In the genomic region with DNA sequence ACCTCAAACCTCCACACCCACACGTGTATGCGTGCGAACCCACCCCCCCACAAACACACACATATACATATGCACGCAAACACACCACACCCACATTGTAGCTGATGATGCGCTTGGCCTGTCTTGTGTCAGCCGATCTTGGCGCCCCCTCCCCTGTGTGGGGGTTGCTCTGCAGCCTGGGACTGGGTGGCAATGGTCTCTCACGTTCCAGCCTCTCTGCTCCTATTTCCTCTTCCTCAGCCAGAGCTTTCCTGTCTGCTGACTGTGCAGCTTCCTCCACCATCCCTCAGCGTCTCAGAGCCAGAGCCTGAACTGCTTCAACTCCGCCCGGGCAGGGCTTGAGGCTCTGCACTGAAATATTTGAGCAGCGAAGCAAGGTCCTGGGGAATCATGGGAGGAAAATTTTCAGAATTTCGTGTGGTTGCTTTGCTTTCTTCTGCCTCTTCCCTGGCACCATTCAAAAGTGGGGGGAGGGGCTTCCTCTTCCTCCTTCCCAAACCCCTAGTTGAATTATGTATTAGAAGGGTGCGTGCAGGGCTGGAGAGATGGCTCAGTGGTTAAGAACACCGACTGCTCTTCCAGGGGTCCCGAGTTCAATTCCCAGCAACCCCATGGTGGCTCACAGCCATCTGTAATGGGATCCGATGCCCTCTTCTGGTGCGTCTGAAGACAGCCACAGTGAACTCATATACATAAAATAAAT, we compare ENCODE assay signal across 8 mouse cellular contexts. TPM values are rescaled to one million over a fixed set of nuclear protein-coding genes. Genes with fewer than 3 reads are reported as not detected.
DNase-seq lines count a peak whose midpoint lies in the region; ATAC-seq and TF ChIP-seq lines count a peak whose summit lies in the region.

No protein-coding gene starts in this region.

- intact Hi-C loops in heart, adult 2 months (cut with DNase I): loop anchor here (5.0 kb wide), 2 partner anchors 35 to 65 kb away; no protein-coding TSS in a partner anchor

- ATAC-seq in lung, embryonic 16.5 days (ENCODE audit: low read depth): peak; percentile 80
- ATAC-seq in stomach, embryonic 16.5 days (ENCODE audit: insufficient read depth, low FRiP score): peak; percentile 54; the same call in 1 of the 2 replicates

- TF ChIP-seq CTCF in heart, adult 2 months (IDR thresholded peaks at IDR 0.05): peak; percentile 32

- H3K4me2 ChIP-seq in lung, embryonic 16.5 days (ENCODE audit: low read depth, low read length): 0 out of 2 replicates have a peak overlapping the region, but pooled peaks have one; percentile 2
- 0 out of 2 replicates have a peak overlapping the region, but pooled peaks have one; percentile 2 for H3K4me2 ChIP-seq in stomach, embryonic 16.5 days (ENCODE audit: low read depth, low read length)

- TF ChIP-seq EP300 in heart, adult 2 months (IDR thresholded peaks at IDR 0.05; ENCODE audit: insufficient read depth, low read depth, low read length): no peak

- H3K27me3 ChIP-seq in lung, embryonic 16.5 days (ENCODE audit: control insufficient read depth, insufficient read depth, low read depth, low read length): no peaks in the 10 kb centered on the region
- no peaks in the 10 kb centered on the region; the same call in 1 of the 2 replicates for H3K27me3 ChIP-seq in heart, adult 2 months (ENCODE audit: control insufficient read depth, insufficient read depth, low read length)
- no peaks in the 10 kb centered on the region for H3K27me3 ChIP-seq in stomach, embryonic 16.5 days (ENCODE audit: control insufficient read depth, insufficient read depth, low read length)

- TF ChIP-seq POLR2A in heart, adult 2 months (IDR thresholded peaks at IDR 0.05; ENCODE audit: insufficient read depth, low read depth, low read length): no peak

- H3K9me3 ChIP-seq in lung, embryonic 16.5 days (ENCODE audit: control insufficient read depth, low read length): no peaks in the 10 kb centered on the region
- H3K9me3 ChIP-seq in stomach, embryonic 16.5 days (replicated peaks; ENCODE audit: control insufficient read depth, low read length): no peaks in the 10 kb centered on the region

- DNase-seq in lung, postnatal 14 days: no peak
- DNase-seq in heart, adult 2 months: peak; percentile 30 to 36
- DNase-seq in kidney, postnatal 4 days: peak; percentile 30 to 51
- no peak for DNase-seq in urinary bladder, postnatal 10 days (ENCODE audit: low spot score)
- no peak for DNase-seq in layer of hippocampus, adult 18-20 months (ENCODE audit: low spot score in 2 of 2)
- no peak for DNase-seq in right cerebral cortex, postnatal 14 days

- no peak overlapping the region for H3K9ac ChIP-seq in lung, embryonic 16.5 days (ENCODE audit: low read length)
- H3K9ac ChIP-seq in heart, adult 2 months (ENCODE audit: low read depth, low read length): no peak overlapping the region
- H3K9ac ChIP-seq in stomach, embryonic 16.5 days (ENCODE audit: low read length): no peak overlapping the region

- no peaks in the 10 kb centered on the region for H3K36me3 ChIP-seq in lung, embryonic 16.5 days (ENCODE audit: control insufficient read depth, insufficient read depth, low read length)
- H3K36me3 ChIP-seq in heart, adult 2 months (ENCODE audit: control insufficient read depth, insufficient read depth, low read length): no peaks in the 10 kb centered on the region
- H3K36me3 ChIP-seq in stomach, embryonic 16.5 days (ENCODE audit: control insufficient read depth, insufficient read depth, low read length): no peaks in the 10 kb centered on the region

- H3K4me1 ChIP-seq in lung, embryonic 16.5 days (replicated peaks; ENCODE audit: control insufficient read depth, insufficient read depth, low read length): no peaks in the 10 kb centered on the region
- no peaks in the 10 kb centered on the region for H3K4me1 ChIP-seq in heart, adult 2 months (ENCODE audit: control insufficient read depth, insufficient read depth, low read length)
- no peaks in the 10 kb centered on the region for H3K4me1 ChIP-seq in stomach, embryonic 16.5 days (ENCODE audit: control insufficient read depth, insufficient read depth, low read length)

- no peaks in the 10 kb centered on the region for H3K79me2 ChIP-seq in heart, adult 2 months (replicated peaks; ENCODE audit: control insufficient read depth, insufficient read depth, low read length)

- no peak overlapping the region for H3K4me3 ChIP-seq in lung, embryonic 16.5 days (ENCODE audit: low read length)
- H3K4me3 ChIP-seq in heart, adult 2 months: peak overlapping the region; percentile 10; the same call in 1 of the 2 replicates
- no peak overlapping the region for H3K4me3 ChIP-seq in stomach, embryonic 16.5 days (replicated peaks; ENCODE audit: low read length)

- WGBS in lung, embryonic 16.5 days: 64% methylated on average over 18 of the region's 18 CpGs
- WGBS in heart, adult 2 months: 44% methylated on average over 18 of the region's 18 CpGs
- 66% methylated on average over 18 of the region's 18 CpGs for WGBS in stomach, embryonic 16.5 days

- no peak overlapping the region for H3K27ac ChIP-seq in lung, embryonic 16.5 days (ENCODE audit: low read length)
- no peak overlapping the region for H3K27ac ChIP-seq in heart, adult 2 months
- no peak overlapping the region for H3K27ac ChIP-seq in stomach, embryonic 16.5 days (ENCODE audit: low read length)

RNA-seq across cellular contexts. Expression of a gene that starts 28.1 kb away (rescaled TPM):
- 165 and 170 TPM in 2 replicates for polyA plus RNA-seq in lung, embryonic 16.5 days (2015; fragmentation: Nextera tagmentation; extraction: Ambion mirVana)
- total RNA-seq in heart, adult 2 months (2021): 100 to 1,000 TPM; 187 to 210 TPM
- 67.8 and 87.4 TPM in 2 replicates for polyA plus RNA-seq in heart, adult 2 months (2012; rRNA removed)
- 138 and 141 TPM in 2 replicates for polyA plus RNA-seq in stomach, embryonic 16.5 days (2015; fragmentation: Nextera tagmentation; extraction: Ambion mirVana)
- 100 to 1,000 TPM; 220 to 231 TPM for total RNA-seq in layer of hippocampus, adult 18-20 months (2021)

Comparison
In these comparisons a context has a peak if more than half of its experiments do, and no peak if none do; other contexts are left out.
1. DNase-seq: peak in heart, adult 2 months (2 of 2) and kidney, postnatal 4 days (2 of 2); none in lung, postnatal 14 days (single experiment), urinary bladder, postnatal 10 days (single experiment), layer of hippocampus, adult 18-20 months (0 of 2) and right cerebral cortex, postnatal 14 days (single experiment).